Mouse (Mus musculus) naive thymus-derived CD4-positive, alpha-beta T cell, adult 2 months (primary cell): ENCODE results near the gene Trp73.

Experiments
- DNase-seq: peaks from one replicate; pipeline ENCODE4 v3.0.0-alpha.2; 2011; ENCODE audit warnings: low read depth

Trp73 gene

GRCm38 (mm10) chr4:154140182-154140212 is at the start of gene Trp73:
Gene Trp73 (minus strand): TSS chr4:154140208.
- no peak for DNase-seq

- DNase-seq: no peak
Measured at GRCm38 (mm10) chr4:154188948-154189347, 48.9 kb upstream of the Trp73 start.

- DNase-seq: no peak
Measured at GRCm38 (mm10) chr4:154186002-154186537, 46.1 kb upstream of the Trp73 start.

- DNase-seq: no peak
Measured at GRCm38 (mm10) chr4:154185001-154185400, 45.0 kb upstream of the Trp73 start.

GRCm38 (mm10) chr4:154183566-154183965 is 43.6 kb upstream of the Trp73 start:
- no peak for DNase-seq

- DNase-seq: no peak
Measured at GRCm38 (mm10) chr4:154181001-154181400, 41.0 kb upstream of the Trp73 start.

- DNase-seq: no peak
Measured at GRCm38 (mm10) chr4:154177257-154177656, 37.2 kb upstream of the Trp73 start.

- no peak for DNase-seq
Measured at GRCm38 (mm10) chr4:154171931-154172604, 32.1 kb upstream of the Trp73 start.

- DNase-seq: no peak
Measured at GRCm38 (mm10) chr4:154171151-154171930, 31.3 kb upstream of the Trp73 start.

- DNase-seq: no peak
Measured at GRCm38 (mm10) chr4:154170506-154171150, 30.6 kb upstream of the Trp73 start, which contains the start of gene Megf6. Gene Megf6 (plus strand): TSS chr4:154170730.

GRCm38 (mm10) chr4:154170021-154170420 is 30.0 kb upstream of the Trp73 start:
- no peak for DNase-seq

- DNase-seq: peak; percentile 59
Measured at GRCm38 (mm10) chr4:154167053-154167452, 27.0 kb upstream of the Trp73 start.

GRCm38 (mm10) chr4:154163296-154163695 is 23.3 kb upstream of the Trp73 start:
- DNase-seq: peak; percentile 85

GRCm38 (mm10) chr4:154160538-154161390 is 20.8 kb upstream of the Trp73 start, which contains the start of gene Tprgl:
Gene Tprgl (minus strand): TSS chr4:154160666.
- DNase-seq: peak; percentile 98

GRCm38 (mm10) chr4:154159961-154160537 is 20.0 kb upstream of the Trp73 start:
- peak; percentile 58 for DNase-seq

GRCm38 (mm10) chr4:154159002-154159401 is 19.0 kb upstream of the Trp73 start:
- DNase-seq: peak; percentile 94

GRCm38 (mm10) chr4:154157970-154158662 is 18.1 kb upstream of the Trp73 start:
- DNase-seq: no peak

- no peak for DNase-seq
Measured at GRCm38 (mm10) chr4:154156050-154156449, 16.0 kb upstream of the Trp73 start.

- DNase-seq: no peak
Measured at GRCm38 (mm10) chr4:154154104-154154503, 14.1 kb upstream of the Trp73 start.

- no peak for DNase-seq
Measured at GRCm38 (mm10) chr4:154146342-154146741, 6.3 kb upstream of the Trp73 start.

- DNase-seq: no peak
Measured at GRCm38 (mm10) chr4:154144712-154145111, 4.7 kb upstream of the Trp73 start.
